Mouse (Mus musculus) intestine, postnatal 0 days (tissue): ENCODE measurements around the gene Carmil1. TPM values are rescaled to one million over a fixed set of nuclear protein-coding genes. Genes with fewer than 3 reads are reported as not detected.

Experiments
- ATAC-seq: fragments of 200-750 bp; cut with Nextera tagmentation; 2 replicates; pipeline ENCODE4 v1.8.0; 2017; ENCODE audit warnings: mild to moderate bottlenecking, moderate TSS enrichment, moderate library complexity
- H3K27ac ChIP-seq: fragments of 300-500 bp; sonication (generic); 2 replicates; pipeline ENCODE4 v1.5.1; 2014; ENCODE audit warnings: mild to moderate bottlenecking, low read depth, low read length, moderate library complexity
- H3K27me3 ChIP-seq: fragments of 300-500 bp; sonication (generic); replicated peaks from 2 replicates; pipeline ENCODE4 v1.6.1; 2014; ENCODE audit warnings: low read length, mixed read lengths; ENCODE audit not compliant: control insufficient read depth, insufficient read depth
- H3K36me3 ChIP-seq: fragments of 300-500 bp; sonication (generic); 2 replicates; pipeline ENCODE4 v1.6.1; 2014; ENCODE audit warnings: mild to moderate bottlenecking, moderate library complexity; ENCODE audit not compliant: control insufficient read depth, insufficient read depth
- H3K4me1 ChIP-seq: fragments of 300-500 bp; sonication (generic); replicated peaks from 2 replicates; pipeline ENCODE4 v1.6.1; 2014; ENCODE audit warnings: antibody characterized with exemption, low read length, mixed read lengths; ENCODE audit not compliant: control insufficient read depth, insufficient read depth
- H3K4me2 ChIP-seq: fragments of 300-500 bp; sonication (generic); replicated peaks from 2 replicates; pipeline ENCODE4 v1.6.1; 2014; ENCODE audit warnings: low read depth, mild to moderate bottlenecking, moderate library complexity
- H3K4me3 ChIP-seq: fragments of 300-500 bp; sonication (generic); 2 replicates; pipeline ENCODE4 v1.5.1; 2014; ENCODE audit warnings: low read depth, low read length
- H3K9ac ChIP-seq: fragments of 300-500 bp; sonication (generic); 2 replicates; pipeline ENCODE4 v1.6.1; 2014; ENCODE audit warnings: mild to moderate bottlenecking, low read depth, low read length
- H3K9me3 ChIP-seq: fragments of 300-500 bp; sonication (generic); 2 replicates; pipeline ENCODE4 v1.6.1; 2016; ENCODE audit warnings: mixed run types; ENCODE audit not compliant: control insufficient read depth
- CTCF ChIP-seq: sonication (generic); IDR thresholded peaks from 2 replicates; pipeline ENCODE4 v1.5.1; 2016; ENCODE audit warnings: low read depth, mild to moderate bottlenecking, control low read depth, antibody characterized with exemption, moderate library complexity
- WGBS: fragments of 180-500 bp; shearing (Covaris S2); extraction: QIAGEN DNeasy Blood & Tissue Kit; methylation state at CpG from one replicate; pipeline ENCODE4 v1.1.7; 2014; 5-methylcytosine and 5-hydroxymethylcytosine counted together
- polyA plus RNA-seq: library from polyadenylated mRNA; unstranded; fragments of >200 nt; fragmentation: Nextera tagmentation; extraction: Ambion mirVana; gene quantifications from 2 replicates; pipeline ENCODE4 v1.2.1, GENCODE M21; 2015

Carmil1 gene
- polyA plus RNA-seq, 1 experiment from 2014 or later, result 25.6 TPM

DNA sequence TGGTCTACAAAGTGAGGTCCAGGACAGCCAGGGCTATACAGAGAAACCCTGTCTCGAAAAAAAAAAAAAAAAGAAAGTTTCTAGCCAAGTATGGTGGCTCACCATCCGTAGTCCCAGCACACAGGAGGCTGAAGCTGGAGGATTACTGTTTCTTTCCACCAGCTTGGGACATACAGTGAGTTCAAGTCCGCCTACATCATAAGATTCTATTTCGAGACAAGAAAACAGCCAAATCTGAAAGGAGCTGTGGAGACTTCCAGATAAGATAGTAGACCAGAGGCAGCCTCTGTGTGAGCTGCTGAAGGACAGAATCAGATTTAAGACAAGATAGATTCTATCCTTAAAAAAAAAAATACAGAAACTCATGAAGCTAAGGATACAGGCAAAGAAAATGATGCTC lies 17.0 kb downstream of the Carmil1 start:
- Histone ChIP-seq H3K4me1 (peaks cover under 1% of the 10 kb centered on the region; the same call in 1 of the 2 replicates), H3K4me3 (no peak overlapping the region), H3K27ac (no peak overlapping the region), H3K36me3 (no peaks in the 10 kb centered on the region), H3K27me3 (no peaks in the 10 kb centered on the region), H3K4me2 (no peak overlapping the region), H3K9me3 (no peaks in the 10 kb centered on the region), H3K9ac (no peak overlapping the region)
- 90% methylated on average over 4 of the region's 4 CpGs for WGBS
- no peak for ATAC-seq
- TF ChIP-seq CTCF, result no peak

DNA sequence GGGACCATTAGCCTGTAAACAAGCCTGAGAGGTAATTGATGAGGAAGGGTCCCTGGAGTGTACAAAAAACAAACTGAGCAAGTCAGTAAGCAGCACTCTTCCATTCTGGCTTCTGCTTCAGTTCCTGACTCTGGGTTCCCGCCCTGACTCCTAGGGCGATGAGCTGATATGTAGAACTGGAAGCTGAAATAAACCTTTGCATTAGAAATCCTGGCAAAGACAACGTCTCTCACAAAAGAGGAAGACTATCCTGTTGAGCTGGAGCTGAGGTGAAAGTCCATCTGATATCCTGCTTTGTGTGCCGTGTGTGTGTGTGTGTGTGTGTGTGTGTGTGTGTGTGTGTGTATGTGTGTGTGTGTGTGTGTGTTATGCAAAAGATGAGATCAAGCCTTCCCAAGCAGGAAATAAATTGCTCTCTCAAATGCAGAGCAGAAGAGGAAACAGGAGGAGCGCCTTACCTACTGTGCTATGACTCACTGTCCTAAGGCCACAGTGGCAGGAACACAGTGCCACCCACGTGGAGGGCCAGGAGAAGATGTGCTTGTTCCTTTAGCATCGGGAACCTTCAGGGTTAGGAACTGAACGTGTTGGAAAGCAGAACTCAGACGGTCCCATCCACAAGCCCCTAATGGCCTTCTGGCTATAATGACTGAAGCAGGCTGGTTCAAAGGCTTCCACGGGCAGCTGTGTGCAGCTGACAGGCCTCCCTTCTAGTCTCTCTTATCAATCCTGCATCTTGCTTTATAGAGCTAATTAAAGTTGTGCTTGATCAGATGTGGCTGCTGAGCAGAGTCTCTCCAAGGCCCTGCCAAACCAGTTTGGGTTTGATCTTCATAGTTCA lies 19.6 kb downstream of the Carmil1 start:
- Histone ChIP-seq H3K9ac (no peak overlapping the region), H3K36me3 (no peaks in the 10 kb centered on the region), H3K4me1 (peaks cover 3% of the 10 kb centered on the region; the same call in 1 of the 2 replicates), H3K4me3 (no peak overlapping the region), H3K4me2 (no peak overlapping the region; the same call in 1 of the 2 replicates), H3K27me3 (no peaks in the 10 kb centered on the region), H3K27ac (peak overlapping the region; percentile 79), H3K9me3 (no peaks in the 10 kb centered on the region)
- ATAC-seq, result peak; percentile 98
- no peak for TF ChIP-seq CTCF
- WGBS, result 20% methylated on average over 10 of the region's 10 CpGs

- Histone ChIP-seq H3K9me3 (no peaks in the 10 kb centered on the region), H3K27me3 (no peaks in the 10 kb centered on the region), H3K4me3 (no peak overlapping the region), H3K9ac (no peak overlapping the region), H3K36me3 (no peaks in the 10 kb centered on the region), H3K4me1 (peaks cover 3% of the 10 kb centered on the region; the same call in 1 of the 2 replicates), H3K4me2 (no peak overlapping the region), H3K27ac (no peak overlapping the region)
- ATAC-seq, result no peak
- WGBS, result 66% methylated on average over 6 of the region's 6 CpGs
- no peak for TF ChIP-seq CTCF
Observed at GRCm38 (mm10) chr13:24257809-24258208, 22.8 kb downstream of the Carmil1 start.

DNA sequence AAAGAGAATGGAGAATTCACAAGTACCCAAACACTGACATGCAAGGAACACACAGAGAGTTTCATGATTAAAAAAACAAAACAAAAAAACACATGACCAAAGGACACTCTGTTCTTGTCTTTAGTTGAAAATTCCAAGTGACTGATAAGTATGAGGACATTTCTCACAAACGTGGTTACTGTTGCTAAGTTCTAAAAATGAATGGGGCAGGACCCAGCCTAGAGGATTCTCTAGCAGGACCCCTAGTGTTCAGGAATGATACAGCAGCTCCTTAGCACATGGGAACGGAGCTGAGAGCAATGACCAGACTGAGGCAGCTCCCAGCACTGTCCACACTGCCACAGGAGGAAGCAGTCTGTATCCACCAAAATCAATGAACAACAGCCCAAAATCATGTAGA lies 26.6 kb downstream of the Carmil1 start:
- no peak overlapping the region for H3K9ac ChIP-seq
- TF ChIP-seq CTCF, result peak; percentile 83
- no peak overlapping the region for H3K27ac ChIP-seq
- no peaks in the 10 kb centered on the region for H3K9me3 ChIP-seq
- no peak overlapping the region for H3K4me2 ChIP-seq
- 0 out of 2 replicates have a peak, but pooled peaks cover 7% of the 10 kb centered on the region for H3K4me1 ChIP-seq
- 11% methylated on average over 2 of the region's 2 CpGs for WGBS
- H3K36me3 ChIP-seq, result no peaks in the 10 kb centered on the region
- no peak overlapping the region for H3K4me3 ChIP-seq
- peak; percentile 77 for ATAC-seq
- H3K27me3 ChIP-seq, result no peaks in the 10 kb centered on the region

- Histone ChIP-seq H3K27ac (no peak overlapping the region), H3K4me2 (no peak overlapping the region), H3K9me3 (no peaks in the 10 kb centered on the region), H3K4me3 (no peak overlapping the region), H3K36me3 (no peaks in the 10 kb centered on the region), H3K27me3 (no peaks in the 10 kb centered on the region), H3K9ac (no peak overlapping the region), H3K4me1 (0 out of 2 replicates have a peak, but pooled peaks cover 6% of the 10 kb centered on the region)
- WGBS, result 49% methylated on average over 3 of the region's 3 CpGs
- ATAC-seq, result peak; percentile 9; the same call in 1 of the 2 replicates
- TF ChIP-seq CTCF, result no peak
Observed at GRCm38 (mm10) chr13:24253551-24253950, 27.0 kb downstream of the Carmil1 start.

DNA sequence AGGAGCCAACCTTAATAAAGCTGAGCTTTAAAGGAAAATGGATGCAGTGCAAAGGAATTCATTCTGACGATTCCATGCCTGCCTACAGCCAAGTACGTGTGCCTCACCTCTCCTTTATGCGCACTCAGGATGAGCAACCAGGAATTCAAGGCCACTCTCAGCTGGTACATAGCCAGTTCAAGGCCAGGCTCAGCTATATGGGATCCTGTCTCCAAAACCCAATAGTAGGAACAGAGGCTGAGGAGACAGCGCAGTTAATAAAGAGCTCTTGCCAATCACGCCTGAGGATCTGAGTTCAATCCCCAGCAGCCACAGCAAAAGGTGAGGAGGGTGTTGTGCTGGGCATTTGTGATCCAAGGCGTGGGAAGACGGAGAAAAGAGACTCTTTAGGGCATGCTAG lies 29.4 kb downstream of the Carmil1 start:
- Histone ChIP-seq H3K27me3 (no peaks in the 10 kb centered on the region), H3K36me3 (no peaks in the 10 kb centered on the region), H3K27ac (no peak overlapping the region), H3K4me3 (no peak overlapping the region), H3K9ac (no peak overlapping the region), H3K4me1 (peaks cover 3% of the 10 kb centered on the region; the same call in 1 of the 2 replicates), H3K4me2 (no peak overlapping the region), H3K9me3 (no peaks in the 10 kb centered on the region)
- WGBS, result 82% methylated on average over 7 of the region's 7 CpGs
- no peak for TF ChIP-seq CTCF
- no peak for ATAC-seq
